Mouse (Mus musculus): Measurements from ENCODE around the gene C1s1. TPM values are rescaled to one million over a fixed set of nuclear protein-coding genes. Genes with fewer than 3 reads are reported as not detected.
"Not testable (repeated sequence)": the region's sequence is repeated elsewhere in the genome, so short reads cannot be mapped to it uniquely, and the experiment has no call there.

Gene C1s1
- polyA plus RNA-seq (2016; fragmentation: Nextera tagmentation; extraction: Ambion mirVana) = 0.13 and 0.73 TPM in 2 replicates

DNA sequence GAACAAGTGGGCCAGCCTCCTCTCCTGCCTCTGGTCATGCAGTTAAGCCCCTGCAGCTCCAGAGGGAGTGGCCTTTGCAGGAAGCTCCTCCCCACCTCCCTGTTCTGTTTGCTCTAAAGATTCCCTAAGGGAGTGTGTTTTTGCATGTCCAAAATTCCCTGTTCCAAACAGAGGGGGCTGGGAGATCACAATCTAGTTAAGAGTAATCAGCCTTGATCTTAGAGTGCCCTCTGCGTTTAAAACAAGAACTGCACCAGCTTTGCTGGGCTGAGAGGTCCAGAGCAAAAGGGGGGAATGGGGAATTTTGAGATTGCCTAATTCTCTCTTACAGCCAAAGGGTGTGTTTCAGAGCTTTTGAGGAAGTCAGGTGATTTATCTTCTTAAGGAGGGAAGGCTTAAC lies at the start of gene C1s1:
Gene C1s1 (minus strand): TSS at position 76 of the 400 bp plus-strand sequence.
- H3K9me3 ChIP-seq (replicated peaks); H3K27ac ChIP-seq; H3K4me1 ChIP-seq; H3K36me3 ChIP-seq; H3K4me3 ChIP-seq; H3K27me3 ChIP-seq (ENCODE audit: low read depth, poor library complexity, severe bottlenecking); DNase-seq (ENCODE audit: low spot score): not testable (repeated sequence)
- WGBS = 0% methylated on average over 1 of the region's 1 CpGs

- DNase-seq (ENCODE audit: low spot score) = no peak
- no peaks in the 10 kb centered on the region for H3K36me3 ChIP-seq
- no peak overlapping the region for H3K27ac ChIP-seq
- no peaks in the 10 kb centered on the region for H3K27me3 ChIP-seq (ENCODE audit: low read depth, poor library complexity, severe bottlenecking)
- no peak overlapping the region for H3K4me3 ChIP-seq
- H3K4me1 ChIP-seq = no peaks in the 10 kb centered on the region
- no peaks in the 10 kb centered on the region for H3K9me3 ChIP-seq (replicated peaks)
Measured at GRCm38 (mm10) chr6:124588771-124589170, 46.6 kb upstream of the C1s1 start.

DNA sequence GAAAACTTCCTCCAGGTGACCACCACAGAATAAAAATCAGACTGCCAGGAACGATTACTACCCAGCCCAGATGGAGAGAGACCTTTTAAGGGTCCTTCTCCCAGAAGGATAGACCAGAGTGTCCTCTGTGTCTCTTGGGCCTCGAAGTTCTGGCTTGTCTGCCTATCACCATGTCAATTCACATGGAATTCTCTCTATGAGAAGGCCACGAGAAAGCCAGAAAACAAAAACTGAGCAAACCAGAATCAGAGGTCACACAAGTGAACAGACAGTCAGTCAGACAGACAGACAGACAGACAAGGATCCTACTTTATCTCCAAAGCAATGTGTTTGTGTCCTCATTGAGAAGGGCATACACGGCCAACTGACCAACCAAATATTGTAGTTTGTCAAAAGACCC lies 44.1 kb upstream of the C1s1 start:
- Histone ChIP-seq H3K27ac (no peak overlapping the region), H3K36me3 (no peaks in the 10 kb centered on the region), H3K4me3 (no peak overlapping the region), H3K4me1 (no peaks in the 10 kb centered on the region), H3K9me3 (replicated peaks) (no peaks in the 10 kb centered on the region), H3K27me3 (ENCODE audit: low read depth, poor library complexity, severe bottlenecking) (no peaks in the 10 kb centered on the region)
- no peak for DNase-seq (ENCODE audit: low spot score)
- 85% methylated on average over 4 of the region's 4 CpGs for WGBS

- H3K27me3 ChIP-seq (ENCODE audit: low read depth, poor library complexity, severe bottlenecking) = no peaks in the 10 kb centered on the region
- no peak for DNase-seq (ENCODE audit: low spot score)
- WGBS = 94% methylated on average over 3 of the region's 3 CpGs
- no peaks in the 10 kb centered on the region for H3K36me3 ChIP-seq
- no peak overlapping the region for H3K27ac ChIP-seq
- no peak overlapping the region for H3K4me3 ChIP-seq
- H3K4me1 ChIP-seq = no peaks in the 10 kb centered on the region
- H3K9me3 ChIP-seq (replicated peaks) = no peaks in the 10 kb centered on the region
Measured at GRCm38 (mm10) chr6:124585761-124586160, 43.6 kb upstream of the C1s1 start.

- H3K36me3 ChIP-seq = no peaks in the 10 kb centered on the region
Measured at GRCm38 (mm10) chr6:124584935-124585334, 42.8 kb upstream of the C1s1 start.

GRCm38 (mm10) chr6:124582231-124582630 lies 40.1 kb upstream of the C1s1 start:
- no peak for DNase-seq (ENCODE audit: low spot score)
- 87% methylated on average over 1 of the region's 1 CpGs for WGBS

More at GRCm38 (mm10) chr6:124584935-124585334, 42.8 kb upstream of the C1s1 start:
- 88% methylated on average over 3 of the region's 3 CpGs for WGBS
- Histone ChIP-seq H3K9me3 (replicated peaks) (no peaks in the 10 kb centered on the region), H3K27ac (no peak overlapping the region), H3K4me1 (no peaks in the 10 kb centered on the region), H3K4me3 (no peak overlapping the region), H3K27me3 (ENCODE audit: low read depth, poor library complexity, severe bottlenecking) (no peaks in the 10 kb centered on the region)
- no peak for DNase-seq (ENCODE audit: low spot score)

DNA sequence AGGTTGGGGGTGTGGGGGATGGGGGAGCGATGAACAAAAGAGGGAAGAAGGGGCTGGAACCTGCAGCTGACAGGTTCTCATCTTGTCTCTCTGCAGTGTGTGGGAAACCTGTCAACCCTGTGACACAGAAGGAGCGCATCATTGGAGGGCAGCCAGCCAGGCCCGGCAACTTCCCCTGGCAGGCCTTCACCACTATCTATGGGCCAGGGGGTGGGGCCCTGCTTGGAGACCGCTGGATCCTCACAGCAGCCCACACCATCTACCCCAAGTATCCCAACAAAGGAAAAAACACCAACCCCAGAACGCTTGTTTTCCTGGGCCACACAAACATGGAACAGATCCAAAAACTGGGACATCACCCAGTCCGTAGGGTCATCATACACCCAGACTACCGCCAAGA lies 38.0 kb upstream of the C1s1 start:
- H3K4me3 ChIP-seq; H3K27me3 ChIP-seq (ENCODE audit: low read depth, poor library complexity, severe bottlenecking); H3K36me3 ChIP-seq; H3K9me3 ChIP-seq (replicated peaks); H3K27ac ChIP-seq; DNase-seq (ENCODE audit: low spot score); H3K4me1 ChIP-seq: not testable (repeated sequence)
- 87% methylated on average over 7 of the region's 7 CpGs for WGBS

More at GRCm38 (mm10) chr6:124582231-124582630, 40.1 kb upstream of the C1s1 start:
- no peak overlapping the region for H3K27ac ChIP-seq
- H3K9me3 ChIP-seq (replicated peaks) = no peaks in the 10 kb centered on the region
- H3K36me3 ChIP-seq = no peaks in the 10 kb centered on the region
- no peaks in the 10 kb centered on the region for H3K4me1 ChIP-seq
- H3K27me3 ChIP-seq (ENCODE audit: low read depth, poor library complexity, severe bottlenecking) = no peaks in the 10 kb centered on the region
- H3K4me3 ChIP-seq = no peak overlapping the region

DNA sequence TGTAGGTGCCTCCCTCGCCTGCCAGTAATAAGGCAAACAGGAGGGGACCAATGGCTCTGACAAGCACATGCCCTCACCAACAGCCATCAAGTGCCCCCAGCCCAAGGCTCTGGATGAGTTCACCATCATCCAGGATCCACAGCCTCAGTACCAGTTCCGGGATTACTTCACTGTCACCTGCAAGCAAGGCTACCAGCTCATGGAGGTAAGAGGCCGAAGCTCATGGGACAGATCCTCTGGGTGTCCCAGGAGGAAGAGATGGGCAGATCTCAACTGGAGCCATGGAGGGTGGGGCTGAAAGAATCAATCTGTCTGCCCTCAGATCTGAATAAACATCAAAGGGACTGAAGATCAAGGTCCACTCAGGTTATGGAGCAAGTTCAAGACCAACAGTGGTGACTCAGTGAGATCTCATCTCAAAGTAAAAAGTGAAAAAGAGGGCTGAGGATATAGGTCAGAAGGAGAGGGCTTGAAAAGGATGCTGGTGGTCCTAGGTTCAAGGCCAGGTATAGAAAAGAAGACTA lies 33.1 kb upstream of the C1s1 start:
- H3K27me3 ChIP-seq (ENCODE audit: low read depth, poor library complexity, severe bottlenecking); H3K4me1 ChIP-seq; DNase-seq (ENCODE audit: low spot score); H3K36me3 ChIP-seq; H3K4me3 ChIP-seq; H3K9me3 ChIP-seq (replicated peaks); H3K27ac ChIP-seq: not testable (repeated sequence)
- WGBS = 88% methylated on average over 3 of the region's 3 CpGs

GRCm38 (mm10) chr6:124570026-124570425 lies 27.9 kb upstream of the C1s1 start, which contains the start of gene C1rb:
Gene C1rb, plus strand, starts transcription at chr6:124570294.
- peak; percentile 82 for DNase-seq (ENCODE audit: low spot score)
- Histone ChIP-seq H3K9me3 (replicated peaks) (no peaks in the 10 kb centered on the region), H3K4me1 (no peaks in the 10 kb centered on the region), H3K27me3 (ENCODE audit: low read depth, poor library complexity, severe bottlenecking) (no peaks in the 10 kb centered on the region), H3K4me3 (no peak within 1 kb of the TSS), H3K36me3 (no peaks in the 10 kb centered on the region), H3K27ac (no peak within 1 kb of the TSS)
- 5% methylated on average over 8 of the region's 8 CpGs for WGBS

DNA sequence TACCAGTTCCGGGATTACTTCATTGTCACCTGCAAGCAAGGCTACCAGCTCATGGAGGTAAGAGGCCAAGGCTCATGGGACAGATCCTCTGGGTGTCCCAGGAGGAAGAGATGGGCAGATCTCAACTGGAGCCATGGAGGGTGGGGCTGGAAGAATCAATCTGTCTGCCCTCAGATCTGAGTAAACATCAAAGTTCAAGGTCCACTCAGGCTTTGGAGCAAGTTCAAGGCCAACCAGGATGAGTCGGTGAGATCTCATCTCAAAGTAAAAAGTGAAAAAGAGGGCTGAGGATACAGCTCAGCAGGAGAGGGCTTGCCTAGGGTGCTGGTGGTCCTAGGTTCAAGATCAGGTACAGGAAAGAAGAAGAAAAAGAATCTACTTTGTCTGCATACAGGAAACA lies 19.5 kb upstream of the C1s1 start:
- H3K36me3 ChIP-seq; H3K9me3 ChIP-seq (replicated peaks); H3K27me3 ChIP-seq (ENCODE audit: low read depth, poor library complexity, severe bottlenecking); H3K4me1 ChIP-seq; DNase-seq (ENCODE audit: low spot score); H3K27ac ChIP-seq; H3K4me3 ChIP-seq: not testable (repeated sequence)
- WGBS = 98% methylated on average over 2 of the region's 2 CpGs

GRCm38 (mm10) chr6:124561156-124561555 lies 19.0 kb upstream of the C1s1 start:
- H3K4me3 ChIP-seq; H3K27me3 ChIP-seq (ENCODE audit: low read depth, poor library complexity, severe bottlenecking); H3K9me3 ChIP-seq (replicated peaks); DNase-seq (ENCODE audit: low spot score); H3K36me3 ChIP-seq; H3K4me1 ChIP-seq; H3K27ac ChIP-seq: not testable (repeated sequence)
- WGBS = 88% methylated on average over 4 of the region's 4 CpGs

- not testable (repeated sequence) for H3K36me3 ChIP-seq; DNase-seq (ENCODE audit: low spot score); H3K27ac ChIP-seq; H3K4me3 ChIP-seq; H3K4me1 ChIP-seq; H3K9me3 ChIP-seq (replicated peaks); H3K27me3 ChIP-seq (ENCODE audit: low read depth, poor library complexity, severe bottlenecking)
- WGBS = 76% methylated on average over 2 of the region's 2 CpGs
Measured at GRCm38 (mm10) chr6:124555956-124556355, 13.8 kb upstream of the C1s1 start.

- Histone ChIP-seq H3K36me3 (no peaks in the 10 kb centered on the region), H3K9me3 (replicated peaks) (peaks cover 5% of the 10 kb centered on the region; the same call in 1 of the 2 replicates), H3K27ac (no peak overlapping the region), H3K4me3 (no peak overlapping the region), H3K27me3 (ENCODE audit: low read depth, poor library complexity, severe bottlenecking) (no peaks in the 10 kb centered on the region), H3K4me1 (no peaks in the 10 kb centered on the region)
- DNase-seq (ENCODE audit: low spot score) = no peak
- 70% methylated on average over 22 of the region's 22 CpGs for WGBS
Measured at GRCm38 (mm10) chr6:124552766-124553165, 10.6 kb upstream of the C1s1 start.

DNA sequence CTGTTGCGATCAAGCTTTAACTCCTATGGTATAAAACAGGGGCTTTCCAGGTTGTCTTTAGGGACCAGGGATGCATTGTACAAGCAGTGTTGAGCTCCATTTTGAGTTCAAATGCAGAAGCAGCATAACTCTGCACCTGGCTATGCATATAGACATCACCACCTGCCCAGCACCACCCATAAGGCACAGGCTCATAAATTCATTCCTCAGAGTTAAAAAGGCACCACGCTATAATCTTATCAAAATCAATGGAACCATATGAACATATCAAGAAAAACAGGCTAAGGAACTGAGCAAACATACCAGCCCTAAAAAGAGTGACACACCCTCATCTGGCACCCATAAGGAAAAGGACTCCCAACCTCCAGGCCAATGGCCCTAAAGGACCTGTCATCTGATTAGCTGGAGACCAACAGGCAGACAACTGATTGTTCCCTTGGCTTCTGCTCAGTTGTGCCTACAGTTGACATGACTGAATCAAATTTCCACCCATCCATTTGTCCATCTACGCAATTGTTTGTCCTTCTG lies 6.9 kb upstream of the C1s1 start:
- peaks cover 5% of the 10 kb centered on the region; the same call in 1 of the 2 replicates for H3K9me3 ChIP-seq (replicated peaks)
- no peaks in the 10 kb centered on the region for H3K4me1 ChIP-seq
- H3K27me3 ChIP-seq (ENCODE audit: low read depth, poor library complexity, severe bottlenecking) = no peaks in the 10 kb centered on the region
- H3K4me3 ChIP-seq = no peak overlapping the region
- H3K27ac ChIP-seq = no peak overlapping the region
- DNase-seq (ENCODE audit: low spot score) = no peak
- H3K36me3 ChIP-seq = no peaks in the 10 kb centered on the region
- 91% methylated on average over 3 of the region's 3 CpGs for WGBS
